Mouse (Mus musculus) kidney, postnatal 36 days (tissue): ENCODE measurements at regions not wholly inside any gene's neighbourhood (a gene's known extent, or its start where the extent isn't known, plus 50 kb on each side); places are given as distances from the start of the nearest gene placed in this dataset.
"Not testable (repeated sequence)": the region's sequence is repeated elsewhere in the genome, so short reads cannot be mapped to it uniquely, and the experiment has no call there.

ENCODE experiments used
- DNase-seq, 2 experiments: peaks; one replicate each; pipeline ENCODE4 v3.0.0; 2021 to 2022; ENCODE audit warnings: mixed read lengths in 2 of 2

DNA sequence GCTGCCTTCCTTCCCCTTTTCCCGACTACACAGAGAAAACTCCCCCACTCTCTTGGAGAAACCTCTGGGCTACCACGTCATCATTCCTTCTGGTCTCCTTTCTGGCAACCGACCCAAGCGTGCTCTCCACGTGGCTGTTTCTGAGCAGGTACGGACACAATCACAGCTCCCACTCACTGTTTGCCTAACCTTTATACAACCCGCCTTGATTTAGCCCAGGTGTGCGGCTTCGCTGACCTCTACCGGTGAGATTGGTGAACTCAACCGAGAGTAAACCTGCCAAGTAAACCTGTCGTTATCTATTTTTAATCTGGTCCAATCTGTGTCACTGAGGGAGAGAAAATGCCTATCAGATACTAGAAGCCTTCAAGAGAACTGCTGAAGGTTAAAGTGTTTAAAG, 142.7 kb upstream of the Gnai1 start:
- peak; percentile 1 to 31 for DNase-seq

DNA sequence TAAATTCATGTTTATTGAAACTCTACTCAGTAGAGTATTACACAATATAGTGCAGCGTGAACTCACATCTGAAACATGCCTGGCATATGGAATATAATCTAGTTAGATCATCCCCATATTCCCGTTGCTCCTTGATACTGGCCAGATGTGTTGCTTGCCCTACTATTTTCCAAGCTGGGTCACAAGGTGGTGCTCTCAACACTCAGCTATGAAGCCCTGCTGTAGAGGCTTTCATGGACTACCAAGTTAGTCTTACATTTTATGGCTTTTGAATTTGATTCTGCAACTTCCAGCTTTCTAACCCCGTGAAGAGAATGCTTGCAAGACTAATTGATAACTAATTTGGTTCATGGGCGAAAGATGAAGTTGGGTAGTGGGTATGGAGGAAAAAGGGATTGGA, 134.2 kb upstream of the Gnai1 start:
- no peak for DNase-seq

GRCm38 (mm10) chr5:18489709-18490108, 129.6 kb upstream of the Gnai1 start:
- DNase-seq, result no peak

DNA sequence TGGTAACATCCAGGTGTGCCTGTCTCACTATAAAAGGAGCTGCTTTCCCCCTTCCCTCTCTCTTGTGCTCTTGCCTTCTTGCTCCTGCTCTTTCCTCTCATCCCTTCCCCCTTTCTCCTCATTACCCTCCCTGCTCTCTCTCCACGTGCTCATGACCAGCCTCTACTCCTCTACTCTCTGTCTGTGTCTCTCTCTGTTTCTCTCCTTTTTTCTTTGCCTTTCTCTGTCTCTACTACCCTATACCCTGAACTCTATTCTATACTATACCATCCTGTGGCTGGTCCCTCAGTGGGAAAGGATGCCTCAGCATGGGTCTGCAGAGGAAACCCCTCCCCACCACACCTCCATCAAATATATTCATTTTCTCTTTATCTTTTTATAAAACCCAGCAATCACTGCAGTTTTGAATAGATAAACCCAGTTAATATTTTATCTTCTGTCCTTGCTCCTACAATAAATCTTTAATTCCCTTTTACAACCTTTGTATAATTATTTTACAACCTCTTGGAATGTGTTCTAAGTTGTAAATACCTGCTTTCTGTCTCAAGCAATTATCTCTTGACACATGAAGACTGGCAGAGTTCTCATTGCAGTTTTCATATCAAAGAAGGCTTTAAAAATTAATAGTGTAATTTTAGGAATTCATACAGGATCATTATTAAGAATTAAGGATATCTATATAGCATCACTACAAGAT, 127.1 kb upstream of the Gnai1 start:
- no peak for DNase-seq

GRCm38 (mm10) chr5:18484376-18484775, 124.2 kb upstream of the Gnai1 start:
- DNase-seq, result no peak

- DNase-seq, result no peak
Measured at GRCm38 (mm10) chr5:18478420-18478819, 118.3 kb upstream of the Gnai1 start.

DNA sequence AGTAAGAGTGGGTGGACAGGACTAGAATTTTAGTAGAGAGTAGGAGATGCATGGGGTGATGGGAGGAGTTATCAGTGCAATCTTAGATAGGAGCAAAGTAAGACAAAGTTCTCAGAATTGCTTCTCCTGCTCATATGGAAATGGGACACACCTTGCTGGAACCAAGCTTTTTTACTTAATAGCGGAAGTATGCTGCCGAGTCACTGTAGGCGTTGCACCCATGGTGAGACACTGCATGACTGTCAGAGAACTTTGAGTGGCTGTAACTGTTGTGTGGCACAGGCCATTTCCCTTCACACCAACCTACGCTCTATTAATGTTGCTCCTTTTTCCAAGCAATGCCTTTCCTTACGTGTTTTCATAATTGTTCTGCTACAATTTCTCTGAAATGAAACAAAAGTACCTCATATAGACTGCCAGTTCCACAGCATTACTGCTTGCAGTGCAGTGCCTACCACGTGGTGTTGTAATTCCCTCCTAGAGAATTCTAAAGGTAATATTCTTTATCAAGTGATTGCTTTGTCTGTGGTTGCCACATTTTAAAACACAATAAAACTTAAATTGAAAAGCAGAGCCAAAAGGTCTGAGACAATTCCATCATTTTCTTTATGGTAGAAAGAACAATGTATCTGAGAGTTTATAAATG, 117.3 kb upstream of the Gnai1 start:
- no peak for DNase-seq

DNA sequence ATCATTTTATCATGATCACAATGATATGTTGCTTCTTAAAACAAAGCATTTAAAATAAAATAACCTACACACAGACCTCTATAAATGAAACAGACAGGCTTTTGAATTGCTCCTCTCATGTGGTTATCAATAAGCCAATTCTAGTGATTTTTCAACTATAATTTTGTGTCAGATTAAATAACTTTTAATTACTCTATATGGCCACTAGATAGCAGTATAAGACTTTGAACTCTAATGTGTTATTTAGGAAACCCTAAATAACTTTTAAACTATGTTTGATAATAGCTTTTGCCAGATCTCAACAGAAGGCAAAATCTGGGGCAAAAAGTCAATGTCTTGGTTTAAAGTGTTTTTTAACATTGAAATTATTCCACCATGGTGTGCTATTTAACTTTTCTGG, 112.0 kb upstream of the Gnai1 start:
- no peak for DNase-seq

DNA sequence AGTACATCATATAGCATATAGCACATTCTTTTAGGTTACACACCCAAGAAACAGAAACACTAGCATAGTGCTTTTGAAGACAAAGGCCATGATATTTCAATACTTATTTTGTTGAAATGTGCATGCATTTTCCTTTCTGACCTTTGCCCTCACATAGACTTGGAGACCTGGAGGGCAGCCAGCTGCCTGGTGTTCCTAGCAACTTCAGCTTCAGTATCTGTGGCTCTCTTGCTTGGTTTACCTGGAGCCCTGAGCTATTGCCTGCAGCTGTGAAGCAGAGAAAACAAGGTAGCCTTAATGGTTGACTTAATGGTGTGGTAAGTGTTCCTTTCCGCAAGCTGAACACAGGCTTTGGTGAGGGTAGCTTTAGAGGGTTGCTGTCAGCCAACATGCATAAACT, 97.6 kb upstream of the Gnai1 start:
- DNase-seq, result peak; percentile 50 to 81

- no peak for DNase-seq
Measured at GRCm38 (mm10) chr5:18456196-18456595, 96.0 kb upstream of the Gnai1 start.

DNA sequence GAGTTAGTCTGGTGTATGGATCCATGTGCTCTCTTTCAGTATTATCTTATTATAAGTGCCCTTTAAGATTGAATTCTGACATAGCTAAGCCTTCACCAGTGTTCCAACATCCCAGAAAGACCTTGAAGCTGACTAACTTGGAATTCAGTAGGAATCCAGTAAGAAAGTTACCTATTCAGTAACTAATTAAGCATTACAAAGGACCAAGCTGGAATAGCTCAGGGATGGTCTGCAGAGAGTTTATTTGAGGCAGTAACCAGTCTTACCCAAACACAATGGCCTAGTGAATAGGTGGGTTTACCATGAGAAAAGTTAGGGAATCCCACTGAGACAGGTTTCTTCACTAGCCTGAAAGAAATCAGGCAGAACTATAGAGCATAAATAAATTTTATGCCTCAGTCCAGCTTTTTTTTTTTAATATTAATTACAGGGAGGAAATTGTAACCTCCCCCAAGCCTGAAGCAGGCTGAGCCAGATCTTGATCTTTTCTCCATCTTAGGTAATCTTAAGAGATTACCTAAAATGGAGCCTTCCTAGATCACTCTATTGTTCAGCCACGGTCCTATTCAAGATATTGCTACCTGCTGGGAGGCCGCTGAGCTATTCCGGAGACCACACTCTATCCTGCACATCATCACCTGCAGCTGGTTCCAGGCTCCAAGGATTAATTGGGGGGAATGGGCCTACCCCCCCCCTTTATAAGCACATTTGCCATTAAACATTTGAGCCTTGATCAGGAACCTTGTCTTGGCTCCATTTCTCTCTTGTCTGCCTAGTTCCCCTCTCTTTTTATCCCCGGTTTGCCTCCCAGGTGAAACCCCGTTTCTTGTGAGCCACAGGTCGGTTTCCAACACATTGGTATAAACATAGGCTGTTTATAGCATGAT, 93.0 kb upstream of the Gnai1 start:
- DNase-seq, result not testable (repeated sequence)

- DNase-seq, result no peak
Measured at GRCm38 (mm10) chr5:18449261-18449660, 89.1 kb upstream of the Gnai1 start.

- DNase-seq, result no peak
Measured at GRCm38 (mm10) chr5:18448330-18448670, 88.1 kb upstream of the Gnai1 start.

DNA sequence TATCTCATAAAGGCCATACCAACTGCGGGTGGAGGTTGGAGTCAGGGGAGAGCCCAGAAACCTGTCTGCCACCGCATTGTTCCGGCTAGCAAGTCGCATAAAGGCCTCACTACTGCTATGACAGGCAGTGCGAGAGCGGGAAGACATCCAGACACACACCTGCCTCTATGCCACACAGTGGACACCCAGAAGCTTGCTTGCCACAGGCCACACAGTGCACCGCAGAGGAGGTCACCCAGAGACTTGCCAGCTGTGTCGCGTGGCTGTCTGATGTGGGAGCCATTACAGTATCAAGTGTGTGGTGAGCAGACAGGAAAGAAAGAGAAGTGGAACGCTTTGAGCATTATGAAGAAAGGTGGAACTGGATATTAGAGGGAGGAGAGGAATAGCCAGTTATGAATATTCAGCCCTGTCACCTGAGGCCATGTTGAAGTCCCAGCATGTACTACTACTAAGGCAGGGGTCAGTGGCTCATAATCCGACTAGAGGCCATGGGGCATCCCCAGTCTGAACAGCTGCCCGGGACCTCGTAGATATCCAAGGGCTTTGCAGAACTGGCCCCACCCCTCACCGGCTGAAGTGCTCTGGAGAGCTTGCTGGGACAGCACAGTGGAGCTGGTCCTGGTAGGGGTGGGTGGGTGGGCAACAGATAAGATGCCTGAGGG, 87.6 kb upstream of the Gnai1 start:
- DNase-seq, result no peak

DNA sequence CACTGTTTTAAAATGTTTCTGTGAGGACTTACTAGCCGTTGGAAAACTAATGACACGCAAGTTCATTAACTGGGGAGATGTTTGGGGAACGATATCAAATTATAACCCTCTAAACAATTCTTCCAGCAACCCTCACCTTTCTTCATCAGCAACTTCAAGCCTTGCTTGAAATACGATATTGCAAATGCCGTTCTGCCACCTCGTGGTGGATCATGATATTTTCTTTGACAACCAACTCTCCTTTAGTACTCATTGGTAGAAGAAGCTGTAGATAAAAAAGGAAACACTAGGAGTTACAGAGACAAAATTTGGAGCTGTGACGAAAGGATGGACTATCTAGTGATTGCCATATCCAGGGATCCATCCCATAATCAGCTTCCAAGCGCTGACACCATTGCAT, 85.8 kb upstream of the Gnai1 start:
- peak; percentile 71 to 84 for DNase-seq

DNA sequence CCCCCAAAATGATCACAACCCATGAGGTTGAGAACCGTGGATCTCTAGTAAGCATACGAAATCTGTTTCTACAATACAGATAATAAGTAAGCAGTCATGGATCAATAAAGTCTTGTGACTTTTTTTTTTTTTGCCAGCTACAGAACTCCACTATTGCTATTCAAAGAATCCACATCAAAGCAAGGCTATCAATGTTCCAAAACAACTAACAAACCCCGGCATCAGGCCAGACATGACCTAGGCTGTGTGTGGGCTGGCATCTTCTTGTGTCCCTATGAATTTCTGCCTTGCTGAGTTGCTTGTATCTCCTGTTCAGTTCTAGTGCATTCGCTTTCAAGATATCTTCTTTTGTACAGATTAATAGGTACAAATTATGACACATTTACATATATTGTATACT, 79.8 kb upstream of the Gnai1 start:
- DNase-seq, result no peak

DNA sequence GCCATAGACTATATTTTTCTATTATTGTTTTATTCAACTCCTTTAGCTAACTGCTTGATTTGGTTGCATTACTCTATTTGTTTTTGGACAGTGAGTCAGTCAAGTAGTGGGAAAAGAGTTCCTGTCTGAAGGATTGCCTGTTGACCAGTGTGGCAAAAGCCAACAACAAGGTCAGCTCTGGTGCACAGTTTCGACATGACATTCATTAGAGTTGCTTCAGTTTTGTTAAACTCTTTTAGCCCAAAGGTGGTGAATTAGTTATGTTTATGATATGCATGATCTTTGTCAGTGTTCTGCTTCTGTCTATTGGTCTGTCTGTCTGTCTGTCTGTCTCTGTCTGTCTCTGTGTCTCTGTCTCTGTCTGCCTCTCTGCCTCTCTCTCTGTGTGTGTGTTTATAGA, 79.1 kb upstream of the Gnai1 start:
- no peak for DNase-seq

GRCm38 (mm10) chr5:18436099-18436748, 76.1 kb upstream of the Gnai1 start:
- no peak for DNase-seq

GRCm38 (mm10) chr5:18434245-18434644, 74.1 kb upstream of the Gnai1 start:
- no peak for DNase-seq

DNA sequence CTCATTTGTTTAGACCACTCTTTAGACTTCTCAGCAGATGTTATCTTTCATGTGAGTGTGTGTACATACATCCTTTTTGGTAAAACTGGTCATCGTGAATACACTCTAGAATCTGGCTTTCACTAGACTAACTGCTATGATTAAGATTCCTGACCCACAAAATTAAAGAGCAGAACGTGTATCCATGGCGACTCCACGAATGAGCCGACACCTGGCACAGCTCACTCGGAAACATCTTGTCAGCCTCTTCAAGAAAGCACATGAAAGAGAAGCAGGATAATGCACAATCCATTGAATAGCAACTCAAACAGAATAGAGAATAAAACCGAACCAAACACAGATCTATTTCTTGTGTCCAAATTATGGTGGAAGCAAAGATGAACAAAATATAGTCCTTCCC, 73.1 kb upstream of the Gnai1 start:
- DNase-seq, result no peak

- peak in 1 of 2 experiments; percentile 2 for DNase-seq
Measured at GRCm38 (mm10) chr5:18425098-18425497, 64.9 kb upstream of the Gnai1 start.

GRCm38 (mm10) chr5:18414892-18415291, 54.7 kb upstream of the Gnai1 start:
- DNase-seq, result no peak
